ENCODE assay signal across 8 mouse cellular contexts in genomic region chr19:45560153-45560890, GRCm38 (mm10). TPM values are rescaled to one million over a fixed set of nuclear protein-coding genes. Genes with fewer than 3 reads are reported as not detected.
DNase-seq lines count a peak whose midpoint lies in the region; ATAC-seq and TF ChIP-seq lines count a peak whose summit lies in the region.

Gene Poll, minus strand, starts transcription at chr19:45560531.
Gene Gm17018, plus strand, starts transcription at chr19:45560615.

- H3K27ac ChIP-seq in embryonic facial prominence, embryonic 14.5 days (replicated peaks; ENCODE audit: low read depth, low read length): peak within 1 kb of the TSS; percentile 75
- peak within 1 kb of the TSS; percentile 77 for H3K27ac ChIP-seq in limb, embryonic 15.5 days
- H3K27ac ChIP-seq in midbrain, postnatal 0 days (ENCODE audit: low read depth, low read length): no peak within 1 kb of the TSS

- DNase-seq in 3T3-L1 (ENCODE audit: low read depth, low spot score): peak; percentile 92
- peak; percentile 69 to 76 for DNase-seq in adrenal gland, postnatal 4 days (ENCODE audit: low spot score in 2 of 2)
- DNase-seq in embryonic facial prominence, embryonic 14.5 days (ENCODE audit: low spot score): peak; percentile 92
- DNase-seq in heart, adult 8-10 months (ENCODE audit: low spot score): peak; percentile 87
- DNase-seq in kidney, adult 9 months: peak; percentile 84
- DNase-seq in midbrain, postnatal 0 days (ENCODE audit: low spot score): peak; percentile 88
- DNase-seq in spleen, postnatal 14 days (ENCODE audit: low spot score in 2 of 2): peak; percentile 55 to 75

- H3K27me3 ChIP-seq in embryonic facial prominence, embryonic 14.5 days (replicated peaks; ENCODE audit: control insufficient read depth, insufficient read depth, low read length): no peaks in the 10 kb centered on the region
- H3K27me3 ChIP-seq in limb, embryonic 15.5 days: no peaks in the 10 kb centered on the region
- H3K27me3 ChIP-seq in midbrain, postnatal 0 days (ENCODE audit: insufficient read depth, low read length): 0 out of 2 replicates have a peak, but pooled peaks cover 4% of the 10 kb centered on the region

- WGBS in embryonic facial prominence, embryonic 14.5 days: under 1% methylated on average over 33 of the region's 35 CpGs
- 0% methylated on average over 35 of the region's 35 CpGs for WGBS in limb, embryonic 15.5 days
- WGBS in midbrain, postnatal 0 days: under 1% methylated on average over 35 of the region's 35 CpGs

- peaks cover 5% of the 10 kb centered on the region; the same call in 1 of the 2 replicates for H3K4me1 ChIP-seq in embryonic facial prominence, embryonic 14.5 days (ENCODE audit: control insufficient read depth, insufficient read depth, low read length)
- peaks cover 15% of the 10 kb centered on the region for H3K4me1 ChIP-seq in limb, embryonic 15.5 days
- no peaks in the 10 kb centered on the region; the same call in 1 of the 2 replicates for H3K4me1 ChIP-seq in midbrain, postnatal 0 days (ENCODE audit: insufficient read depth, low read length)

- 0 out of 2 replicates have a peak, but pooled peaks cover 7% of the 10 kb centered on the region for H3K36me3 ChIP-seq in embryonic facial prominence, embryonic 14.5 days (ENCODE audit: control insufficient read depth, insufficient read depth, low read length)
- 0 out of 2 replicates have a peak, but pooled peaks cover 9% of the 10 kb centered on the region for H3K36me3 ChIP-seq in limb, embryonic 15.5 days
- no peaks in the 10 kb centered on the region for H3K36me3 ChIP-seq in midbrain, postnatal 0 days (ENCODE audit: insufficient read depth, low read length)

- TF ChIP-seq CTCF in midbrain, postnatal 0 days (IDR thresholded peaks at IDR 0.05): no peak

- H3K4me3 ChIP-seq in embryonic facial prominence, embryonic 14.5 days (ENCODE audit: low read depth, low read length): peak within 1 kb of the TSS; percentile 73
- H3K4me3 ChIP-seq in limb, embryonic 15.5 days: peak within 1 kb of the TSS; percentile 71
- peak within 1 kb of the TSS; percentile 65 for H3K4me3 ChIP-seq in midbrain, postnatal 0 days (ENCODE audit: low read depth, low read length)

- peak within 1 kb of the TSS; percentile 96 for H3K4me2 ChIP-seq in embryonic facial prominence, embryonic 14.5 days (ENCODE audit: low read depth, low read length)
- H3K4me2 ChIP-seq in limb, embryonic 15.5 days: peak within 1 kb of the TSS; percentile 85
- H3K4me2 ChIP-seq in midbrain, postnatal 0 days (ENCODE audit: low read depth, low read length, poor library complexity, severe bottlenecking): peak within 1 kb of the TSS; percentile 98

- peak within 1 kb of the TSS; percentile 85 for H3K9ac ChIP-seq in embryonic facial prominence, embryonic 14.5 days (ENCODE audit: low read depth, low read length)
- H3K9ac ChIP-seq in limb, embryonic 15.5 days: peak within 1 kb of the TSS; percentile 76
- H3K9ac ChIP-seq in midbrain, postnatal 0 days (replicated peaks; ENCODE audit: low read length, poor library complexity, severe bottlenecking): peak within 1 kb of the TSS; percentile 68

- H3K9me3 ChIP-seq in embryonic facial prominence, embryonic 14.5 days (ENCODE audit: control insufficient read depth, low read length): no peaks in the 10 kb centered on the region
- H3K9me3 ChIP-seq in limb, embryonic 15.5 days: no peaks in the 10 kb centered on the region
- no peaks in the 10 kb centered on the region for H3K9me3 ChIP-seq in midbrain, postnatal 0 days (ENCODE audit: low read length)

- ATAC-seq in embryonic facial prominence, embryonic 14.5 days (ENCODE audit: low read depth): peak; percentile 91
- ATAC-seq in limb, embryonic 15.5 days (ENCODE audit: insufficient number of reproducible peaks, low FRiP score, low TSS enrichment, low read depth): peak; percentile 80
- peak; percentile 89 for ATAC-seq in midbrain, postnatal 0 days (ENCODE audit: low FRiP score)

RNA-seq across cellular contexts. Expression of gene Poll, which starts in this region (rescaled TPM):
- 10 to 100 TPM; 11.5 to 12.3 TPM for total RNA-seq in adrenal gland, postnatal 4 days (2021)
- 11.1 and 12.2 TPM in 2 replicates for polyA plus RNA-seq in embryonic facial prominence, embryonic 14.5 days (2014; fragmentation: Nextera tagmentation; extraction: Ambion mirVana)
- total RNA-seq in heart, adult 8-10 months (2022): 10 to 100 TPM; 10.8 to 12.1 (median 11.6) TPM
- polyA plus RNA-seq in limb, embryonic 15.5 days (2015; fragmentation: Nextera tagmentation; extraction: Ambion mirVana): 12.6 and 13.0 TPM in 2 replicates
- 9.9 and 12.1 TPM in 2 replicates for total RNA-seq in midbrain, postnatal 0 days (2014; rRNA removed)
- polyA plus RNA-seq in midbrain, postnatal 0 days (2015; fragmentation: Nextera tagmentation; extraction: Ambion mirVana): 8.9 and 10.4 TPM in 2 replicates

RNA-seq across cellular contexts. Expression of gene Gm17018, which starts in this region (rescaled TPM):
- 10 to 100 TPM; 25.6 to 30.7 TPM for total RNA-seq in adrenal gland, postnatal 4 days (2021)
- polyA plus RNA-seq in embryonic facial prominence, embryonic 14.5 days (2014; fragmentation: Nextera tagmentation; extraction: Ambion mirVana): 40.9 and 44.8 TPM in 2 replicates
- total RNA-seq in heart, adult 8-10 months (2022): 10 to 100 TPM; 19.3 to 29.4 (median 22.0) TPM
- polyA plus RNA-seq in limb, embryonic 15.5 days (2015; fragmentation: Nextera tagmentation; extraction: Ambion mirVana): 33.1 and 34.0 TPM in 2 replicates
- 15.7 and 20.9 TPM in 2 replicates for total RNA-seq in midbrain, postnatal 0 days (2014; rRNA removed)
- 83.7 and 84.4 TPM in 2 replicates for polyA plus RNA-seq in midbrain, postnatal 0 days (2015; fragmentation: Nextera tagmentation; extraction: Ambion mirVana)
